Mouse (Mus musculus) G1E-ER4 (cell line): ENCODE results near the gene Phf14. TPM values are rescaled to one million over a fixed set of nuclear protein-coding genes. Genes with fewer than 3 reads are reported as not detected.

Experiments used
- GATA1 ChIP-seq: IDR thresholded peaks from one replicate; pipeline ENCODE4 v1.8.0; 2012; ENCODE audit warnings: low read length, inconsistent platforms
- polyA plus RNA-seq: library from polyadenylated mRNA; stranded (reverse); fragments of >175 nt; gene quantifications from 2 replicates; pipeline ENCODE4 v1.2.3, GENCODE M21; 2012

Gene Phf14
- polyA plus RNA-seq, 1 experiment = 20.0 TPM

- no peak for TF ChIP-seq GATA1
Observed at GRCm38 (mm10) chr6:12012103-12012502, 104.5 kb downstream of the Phf14 start.

- no peak for TF ChIP-seq GATA1
Observed at GRCm38 (mm10) chr6:12014035-12014434, 106.4 kb downstream of the Phf14 start.

- TF ChIP-seq GATA1 = no peak
Observed at GRCm38 (mm10) chr6:12014733-12015132, 107.1 kb downstream of the Phf14 start.

- TF ChIP-seq GATA1 = no peak
Observed at GRCm38 (mm10) chr6:12019736-12020135, 112.1 kb downstream of the Phf14 start.

- no peak for TF ChIP-seq GATA1
Observed at GRCm38 (mm10) chr6:12020156-12020555, 112.5 kb downstream of the Phf14 start.

GRCm38 (mm10) chr6:12020738-12021137, 113.1 kb downstream of the Phf14 start:
- no peak for TF ChIP-seq GATA1

- TF ChIP-seq GATA1 = no peak
Observed at GRCm38 (mm10) chr6:12021480-12021879, 113.9 kb downstream of the Phf14 start.

GRCm38 (mm10) chr6:12023395-12023794, 115.8 kb downstream of the Phf14 start:
- TF ChIP-seq GATA1 = no peak

- no peak for TF ChIP-seq GATA1
Observed at GRCm38 (mm10) chr6:12026804-12027537, 119.4 kb downstream of the Phf14 start.

- no peak for TF ChIP-seq GATA1
Observed at GRCm38 (mm10) chr6:12034561-12034960, 127.0 kb downstream of the Phf14 start.

- TF ChIP-seq GATA1 = no peak
Observed at GRCm38 (mm10) chr6:12038268-12038667, 130.7 kb downstream of the Phf14 start.

GRCm38 (mm10) chr6:12052884-12053283, 145.3 kb downstream of the Phf14 start:
- no peak for TF ChIP-seq GATA1

- no peak for TF ChIP-seq GATA1
Observed at GRCm38 (mm10) chr6:12054149-12054548, 146.5 kb downstream of the Phf14 start.

- TF ChIP-seq GATA1 = no peak
Observed at GRCm38 (mm10) chr6:12058717-12059116, 151.1 kb downstream of the Phf14 start.

- TF ChIP-seq GATA1 = no peak
Observed at GRCm38 (mm10) chr6:12059971-12060370, 152.4 kb downstream of the Phf14 start.

- TF ChIP-seq GATA1 = no peak
Observed at GRCm38 (mm10) chr6:12060452-12061140, 153.0 kb downstream of the Phf14 start.

GRCm38 (mm10) chr6:12067956-12068355, 160.3 kb downstream of the Phf14 start:
- TF ChIP-seq GATA1 = no peak
